Mouse (Mus musculus) E14TG2a.4 (cell line): ENCODE data around the gene Wipf2.
A peak's percentile ranks its signal among the peaks of the same experiment; 100 is the strongest.

ENCODE experiments used
- H3K27me3 ChIP-seq: 2 replicates; pipeline ENCODE4 v1.6.1; 2014; ENCODE audit warnings: low read length, control low read depth; ENCODE audit not compliant: insufficient read depth
- H3K36me3 ChIP-seq: 2 replicates; pipeline ENCODE4 v1.6.1; 2014; ENCODE audit warnings: low read length, control low read depth; ENCODE audit not compliant: insufficient read depth
- H3K4me1 ChIP-seq: replicated peaks from 2 replicates; pipeline ENCODE4 v1.6.1; 2014; ENCODE audit warnings: low read depth, low read length, control low read depth
- H3K4me3 ChIP-seq: replicated peaks from 2 replicates; pipeline ENCODE4 v1.5.1; 2014; ENCODE audit warnings: mild to moderate bottlenecking, low read length
- H3K9me3 ChIP-seq: 2 replicates; pipeline ENCODE4 v1.6.1; 2014; ENCODE audit warnings: low read length, control low read depth
- CTCF ChIP-seq: conservative IDR thresholded peaks from 2 replicates; pipeline ENCODE4 v1.5.1; 2014; ENCODE audit warnings: low read length
- NANOG ChIP-seq: IDR thresholded peaks from 2 replicates; pipeline ENCODE4 v1.6.1; 2014; ENCODE audit warnings: borderline replicate concordance, low read length, mixed read lengths
- POU5F1 ChIP-seq: IDR thresholded peaks from 2 replicates; pipeline ENCODE4 v1.6.1; 2014; ENCODE audit warnings: low read length, borderline replicate concordance

Gene Wipf2

DNA sequence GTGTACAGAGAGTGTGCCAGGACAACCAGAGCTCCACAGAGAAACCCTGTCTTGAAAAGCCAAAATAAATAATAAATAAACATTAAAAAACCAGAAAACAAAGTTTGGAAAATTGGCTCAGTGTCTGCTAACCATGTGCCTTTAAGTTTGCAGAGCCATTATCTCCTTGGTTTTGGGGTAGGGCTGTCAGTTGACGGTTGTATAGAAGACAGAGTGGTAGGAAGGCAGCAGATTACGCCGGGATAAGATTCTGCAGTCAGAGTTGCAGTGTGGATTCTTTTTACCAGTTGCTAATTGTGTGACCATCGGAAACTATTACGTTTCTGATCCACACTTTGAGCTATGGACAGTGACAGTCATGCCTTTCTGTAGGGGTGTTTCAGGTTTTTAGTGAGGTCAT, 26.5 kb downstream of the Wipf2 start:
- TF ChIP-seq POU5F1 (no peak), CTCF (no peak), NANOG (no peak)
- Histone ChIP-seq H3K4me3 (no peak overlapping the region), H3K4me1 (peaks cover 49% of the 10 kb centered on the region), H3K27me3 (no peaks in the 10 kb centered on the region), H3K36me3 (peaks cover 84% of the 10 kb centered on the region), H3K9me3 (no peaks in the 10 kb centered on the region)

DNA sequence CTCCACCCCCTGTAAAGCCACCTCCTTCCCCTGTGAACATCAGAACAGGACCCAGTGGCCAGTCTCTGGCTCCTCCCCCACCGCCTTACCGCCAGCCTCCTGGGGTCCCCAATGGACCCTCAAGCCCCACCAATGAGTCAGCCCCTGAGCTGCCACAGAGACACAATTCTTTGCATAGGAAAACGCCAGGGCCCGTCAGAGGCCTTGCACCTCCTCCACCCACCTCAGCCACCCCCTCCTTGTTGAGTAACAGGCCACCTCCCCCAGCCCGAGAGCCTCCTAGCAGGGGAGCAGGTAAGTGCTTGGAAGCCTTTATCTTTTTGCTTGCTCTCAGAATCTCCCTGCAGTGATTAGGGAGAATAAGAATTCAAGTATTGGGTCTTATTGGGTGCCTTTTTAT, 29.0 kb downstream of the Wipf2 start:
- Histone ChIP-seq H3K27me3 (no peaks in the 10 kb centered on the region), H3K36me3 (peaks cover 80% of the 10 kb centered on the region), H3K4me1 (peaks cover 59% of the 10 kb centered on the region), H3K4me3 (peak overlapping the region; percentile 50), H3K9me3 (no peaks in the 10 kb centered on the region)
- no peak for TF ChIP-seq POU5F1
- TF ChIP-seq NANOG, result no peak

DNA sequence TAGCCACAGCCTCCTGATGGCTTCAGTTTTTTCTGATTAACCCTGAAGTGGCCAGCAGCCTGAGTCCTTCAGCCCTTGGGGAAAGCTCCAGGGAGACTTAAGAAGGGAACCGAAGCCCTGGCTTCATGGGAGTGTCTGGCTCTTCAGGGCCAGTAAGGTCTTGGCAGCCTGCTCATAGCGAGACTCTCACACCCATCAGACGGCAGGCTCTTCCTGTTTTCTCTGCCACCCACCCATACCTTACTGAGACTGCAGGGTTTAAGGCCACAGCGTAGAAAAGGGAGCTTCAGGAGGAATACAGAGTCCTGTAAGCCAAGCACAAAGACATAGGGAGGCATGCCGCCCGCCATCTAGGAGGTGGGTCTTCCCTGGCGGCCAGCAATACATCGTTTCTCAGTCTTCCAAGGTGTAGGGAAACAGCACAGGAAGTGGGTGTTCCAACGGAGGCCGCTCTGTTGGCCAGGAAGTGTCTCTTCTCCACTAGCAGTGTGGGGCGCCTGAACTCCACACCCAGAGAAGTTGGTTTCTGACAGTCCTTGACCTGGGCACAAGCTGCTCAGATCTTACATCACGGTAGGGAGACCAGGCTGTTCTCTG, 37.2 kb downstream of the Wipf2 start:
- H3K9me3 ChIP-seq, result no peaks in the 10 kb centered on the region
- peaks cover 63% of the 10 kb centered on the region for H3K4me1 ChIP-seq
- peak overlapping the region; percentile 50 for H3K4me3 ChIP-seq
- TF ChIP-seq POU5F1, result no peak
- no peak for TF ChIP-seq CTCF
- no peak for TF ChIP-seq NANOG
- no peaks in the 10 kb centered on the region for H3K27me3 ChIP-seq
- H3K36me3 ChIP-seq, result peaks cover 67% of the 10 kb centered on the region

DNA sequence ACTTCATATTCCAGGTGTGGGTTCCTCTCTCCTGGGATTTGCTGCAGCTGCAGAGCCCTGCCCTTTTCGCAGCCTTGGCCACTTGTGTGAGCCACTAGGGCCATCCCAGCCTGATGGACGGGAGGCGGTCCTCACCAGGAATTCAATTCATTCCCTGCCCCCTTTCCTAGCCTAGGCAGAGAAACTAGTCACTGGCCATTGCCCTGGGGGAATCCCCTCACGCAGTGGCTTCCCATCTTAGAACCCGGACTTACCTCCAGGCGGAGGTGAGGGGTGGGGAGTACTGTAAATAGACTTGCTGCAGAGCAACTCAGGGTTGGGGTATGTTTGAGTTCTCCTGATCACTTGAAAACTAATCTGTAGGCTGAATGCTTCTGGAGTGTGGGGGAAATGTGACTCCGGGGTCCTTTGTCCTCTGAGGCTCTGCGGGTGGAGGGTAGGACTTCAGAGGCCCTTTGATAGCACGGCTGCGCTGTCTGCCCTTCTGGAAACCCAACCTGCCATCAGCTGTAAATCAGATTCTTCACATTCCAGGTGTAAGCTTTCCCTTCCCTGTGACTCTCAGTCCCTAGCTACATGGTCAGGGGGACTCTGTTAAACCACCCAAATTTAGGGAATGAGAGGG, 39.3 kb downstream of the Wipf2 start:
- TF ChIP-seq POU5F1 (no peak), CTCF (no peak)
- no peaks in the 10 kb centered on the region for H3K27me3 ChIP-seq
- H3K9me3 ChIP-seq, result no peaks in the 10 kb centered on the region
- H3K4me3 ChIP-seq, result peak overlapping the region; percentile 18
- peaks cover 76% of the 10 kb centered on the region for H3K4me1 ChIP-seq
- H3K36me3 ChIP-seq, result peaks cover 51% of the 10 kb centered on the region

DNA sequence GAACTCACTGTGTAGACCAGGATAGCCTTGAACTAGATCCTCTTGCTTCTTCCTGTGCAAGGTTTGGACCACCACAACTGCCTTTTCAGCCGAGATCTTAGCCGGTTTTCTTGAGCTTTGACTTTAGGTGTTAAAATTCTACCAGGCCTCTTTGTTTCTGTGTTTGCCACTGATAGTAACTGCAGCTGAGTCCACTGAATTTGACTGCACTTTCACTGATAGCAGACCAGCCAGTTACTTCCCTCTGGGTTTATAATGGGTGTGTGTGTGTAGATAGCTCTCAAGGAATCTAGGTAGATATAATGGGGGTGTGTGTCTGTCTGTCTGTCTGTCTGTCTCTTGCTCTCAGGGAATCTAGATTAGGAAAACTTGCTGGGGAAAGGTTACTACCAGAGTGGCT, 41.1 kb downstream of the Wipf2 start:
- Histone ChIP-seq H3K27me3 (no peaks in the 10 kb centered on the region), H3K4me3 (no peak overlapping the region), H3K4me1 (peaks cover 91% of the 10 kb centered on the region), H3K9me3 (no peaks in the 10 kb centered on the region), H3K36me3 (peaks cover 48% of the 10 kb centered on the region)
- TF ChIP-seq NANOG (no peak), CTCF (no peak), POU5F1 (no peak)

DNA sequence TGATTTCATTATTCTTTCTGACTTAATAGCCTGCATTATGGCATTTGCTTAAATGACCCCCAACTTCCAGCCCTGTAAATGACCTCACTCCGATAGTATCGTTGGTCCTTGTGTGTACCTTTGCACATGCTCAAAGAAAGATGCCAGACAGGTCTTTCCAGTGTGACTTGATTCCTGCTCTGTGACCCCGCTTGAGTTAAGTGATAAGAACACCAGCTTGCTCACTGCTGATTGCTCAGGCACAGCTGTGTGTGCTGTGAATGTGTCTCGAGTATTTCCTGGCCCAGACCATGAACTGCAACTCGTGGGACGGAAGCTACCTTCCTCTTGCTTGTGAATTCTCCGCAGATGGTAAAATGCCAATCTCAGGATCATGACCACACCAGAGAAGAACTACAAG, 41.6 kb downstream of the Wipf2 start:
- TF ChIP-seq NANOG (no peak), CTCF (no peak), POU5F1 (no peak)
- peaks cover 91% of the 10 kb centered on the region for H3K4me1 ChIP-seq
- H3K9me3 ChIP-seq, result no peaks in the 10 kb centered on the region
- no peaks in the 10 kb centered on the region for H3K27me3 ChIP-seq
- no peak overlapping the region for H3K4me3 ChIP-seq
- H3K36me3 ChIP-seq, result peaks cover 47% of the 10 kb centered on the region

DNA sequence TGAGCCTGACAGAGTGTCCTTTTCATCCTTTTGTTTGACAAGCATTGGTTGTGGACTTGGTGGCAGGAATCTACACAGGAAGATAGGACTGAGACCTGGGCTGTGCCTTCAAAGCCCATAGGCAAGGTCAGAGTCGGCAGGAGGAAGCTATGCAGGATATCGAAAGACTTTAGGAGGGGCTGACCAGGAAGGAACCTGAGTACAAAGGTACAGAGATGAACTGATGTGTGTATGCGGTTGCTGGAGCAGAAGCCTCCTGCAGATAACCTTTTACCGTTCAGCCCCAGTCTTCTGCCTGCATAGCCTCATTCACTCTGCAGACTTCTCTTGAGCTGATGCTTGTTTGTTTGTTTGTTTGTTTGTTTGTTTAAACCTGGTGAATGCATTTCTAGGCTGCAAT, 42.1 kb downstream of the Wipf2 start:
- peaks cover 47% of the 10 kb centered on the region for H3K36me3 ChIP-seq
- no peaks in the 10 kb centered on the region for H3K27me3 ChIP-seq
- H3K4me1 ChIP-seq, result peaks cover 91% of the 10 kb centered on the region
- TF ChIP-seq CTCF (no peak), NANOG (no peak), POU5F1 (no peak)
- no peak overlapping the region for H3K4me3 ChIP-seq
- no peaks in the 10 kb centered on the region for H3K9me3 ChIP-seq

- no peaks in the 10 kb centered on the region for H3K9me3 ChIP-seq
- H3K36me3 ChIP-seq, result peaks cover 49% of the 10 kb centered on the region
- H3K27me3 ChIP-seq, result no peaks in the 10 kb centered on the region
- TF ChIP-seq CTCF (no peak), POU5F1 (no peak), NANOG (no peak)
- H3K4me3 ChIP-seq, result no peak overlapping the region; the same call in 1 of the 2 replicates
- H3K4me1 ChIP-seq, result peaks cover 88% of the 10 kb centered on the region
These were observed 43.6 kb downstream of the Wipf2 start for GRCm38 (mm10) chr11:98907063-98907436.

- peaks cover 49% of the 10 kb centered on the region for H3K36me3 ChIP-seq
- H3K27me3 ChIP-seq, result no peaks in the 10 kb centered on the region
- peak within 1 kb of the TSS; percentile 91 for H3K4me3 ChIP-seq
- peaks cover 82% of the 10 kb centered on the region for H3K4me1 ChIP-seq
- H3K9me3 ChIP-seq, result no peaks in the 10 kb centered on the region
- TF ChIP-seq CTCF (no peak), NANOG (no peak), POU5F1 (no peak)
These were observed 44.2 kb downstream of the Wipf2 start, which contains the start of gene Cdc6 for GRCm38 (mm10) chr11:98907437-98908173. TSS of gene Cdc6 (plus strand) at chr11:98907801.
